In genomic region chr6:136553156-136553555, GRCm38 (mm10) we compare ENCODE assay signal across 10 mouse cellular contexts. TPM values are rescaled to one million over a fixed set of nuclear protein-coding genes. Genes with fewer than 3 reads are reported as not detected.
DNase-seq lines count a peak whose midpoint lies in the region; ATAC-seq and TF ChIP-seq lines count a peak whose summit lies in the region.
"Had no signal": no experiment of that assay in that cellular context is flagged by ENCODE, and none has a peak within 500 bp of the region (broad histone marks: within the 10 kb centered on the region; RNA-seq: fewer than 3 reads in every experiment).

No protein-coding gene starts in this region.

- TF ChIP-seq POLR2A in thymus, adult 2 months (IDR thresholded peaks at IDR 0.05; ENCODE audit: control insufficient read depth, extremely low read depth, insufficient read depth, low read length, poor library complexity), result no peak

- peaks cover 6% of the 10 kb centered on the region for H3K4me1 ChIP-seq in heart, embryonic 10.5 days
- H3K4me1 ChIP-seq in thymus, adult 2 months (replicated peaks; ENCODE audit: control insufficient read depth, insufficient read depth, low read length), result peaks cover 8% of the 10 kb centered on the region
- peaks cover 33% of the 10 kb centered on the region for H3K4me1 ChIP-seq in limb, embryonic 13.5 days
- H3K4me1 ChIP-seq in stomach, embryonic 15.5 days, result no peaks in the 10 kb centered on the region; the same call in 1 of the 2 replicates

- ATAC-seq in limb, embryonic 13.5 days (ENCODE audit: low FRiP score, low read depth), result no peak
- ATAC-seq in stomach, embryonic 15.5 days (ENCODE audit: insufficient read depth, low FRiP score, low read depth), result no peak
- ATAC-seq in cerebellum, adult (ENCODE audit: insufficient number of reproducible peaks, low FRiP score, low TSS enrichment), result no peak

- no peak for DNase-seq in heart, embryonic 10.5 days (ENCODE audit: low spot score)
- DNase-seq in heart, postnatal 14 days, result no peak
- no peak for DNase-seq in thymus, adult 2 months
- DNase-seq in thymus, postnatal 25 days, result no peak
- no peak for DNase-seq in right cerebral cortex, adult 18-20 months
- DNase-seq: gastrocnemius, postnatal 36 days; spleen, adult 18-20 months had no signal

- no peaks in the 10 kb centered on the region for H3K9me3 ChIP-seq in heart, embryonic 10.5 days
- H3K9me3 ChIP-seq in limb, embryonic 13.5 days, result no peaks in the 10 kb centered on the region
- H3K9me3 ChIP-seq in stomach, embryonic 15.5 days, result no peaks in the 10 kb centered on the region

- no peak overlapping the region for H3K4me3 ChIP-seq in heart, embryonic 10.5 days
- no peak overlapping the region for H3K4me3 ChIP-seq in thymus, adult 2 months (ENCODE audit: control insufficient read depth, insufficient read depth, low read length)
- H3K4me3 ChIP-seq in limb, embryonic 13.5 days, result no peak overlapping the region
- H3K4me3 ChIP-seq in stomach, embryonic 15.5 days (replicated peaks), result no peak overlapping the region

- TF ChIP-seq CTCF in thymus, adult 2 months (IDR thresholded peaks at IDR 0.05; ENCODE audit: borderline replicate concordance, control insufficient read depth, extremely low read depth, insufficient read depth, low read length, poor library complexity), result no peak

- H3K36me3 ChIP-seq in heart, embryonic 10.5 days, result peaks cover 13% of the 10 kb centered on the region; the same call in 1 of the 2 replicates
- H3K36me3 ChIP-seq in thymus, adult 2 months (ENCODE audit: control insufficient read depth, insufficient read depth, low read length), result peaks cover 8% of the 10 kb centered on the region
- peaks cover 7% of the 10 kb centered on the region; the same call in 1 of the 2 replicates for H3K36me3 ChIP-seq in limb, embryonic 13.5 days
- H3K36me3 ChIP-seq in stomach, embryonic 15.5 days, result no peaks in the 10 kb centered on the region

- intact Hi-C loops in heart, postnatal 14 days (cut with DNase I), result no loop called here

- peak overlapping the region; percentile 73; the same call in 1 of the 2 replicates for H3K27ac ChIP-seq in heart, embryonic 10.5 days
- H3K27ac ChIP-seq in thymus, adult 2 months (ENCODE audit: control insufficient read depth, insufficient read depth, low read length), result peak overlapping the region; percentile 93
- H3K27ac ChIP-seq in limb, embryonic 13.5 days, result peak overlapping the region; percentile 85
- peak overlapping the region; percentile 59; the same call in 1 of the 2 replicates for H3K27ac ChIP-seq in stomach, embryonic 15.5 days

- H3K9ac ChIP-seq in limb, embryonic 13.5 days, result no peak overlapping the region
- no peak overlapping the region for H3K9ac ChIP-seq in stomach, embryonic 15.5 days

- no peak overlapping the region for H3K4me2 ChIP-seq in limb, embryonic 13.5 days (replicated peaks)
- H3K4me2 ChIP-seq in stomach, embryonic 15.5 days, result no peak overlapping the region

- 73% methylated on average over 5 of the region's 5 CpGs for WGBS in heart, embryonic 10.5 days
- 87% methylated on average over 5 of the region's 5 CpGs for WGBS in thymus, adult 2 months
- WGBS in limb, embryonic 13.5 days, result 81% methylated on average over 5 of the region's 5 CpGs
- WGBS in stomach, embryonic 15.5 days, result 79% methylated on average over 5 of the region's 5 CpGs

- no peaks in the 10 kb centered on the region for H3K27me3 ChIP-seq in heart, embryonic 10.5 days (ENCODE audit: insufficient read depth, poor library complexity, severe bottlenecking)
- H3K27me3 ChIP-seq in thymus, adult 2 months (ENCODE audit: control insufficient read depth, insufficient read depth, low read length), result no peaks in the 10 kb centered on the region
- no peaks in the 10 kb centered on the region for H3K27me3 ChIP-seq in limb, embryonic 13.5 days
- no peaks in the 10 kb centered on the region for H3K27me3 ChIP-seq in stomach, embryonic 15.5 days (replicated peaks)

RNA-seq across cellular contexts. Expression of gene Atf7ip, which starts 47.2 kb away (rescaled TPM):
- 37.7 and 42.4 TPM in 2 replicates for polyA plus RNA-seq in heart, embryonic 10.5 days (2016; fragmentation: Nextera tagmentation; extraction: Ambion mirVana)
- 100 to 1,000 TPM in 1 of 2 experiments, 10 to 100 TPM in 1; 92.6 to 107 TPM for total RNA-seq in heart, postnatal 14 days (2021)
- 65.1 and 79.5 TPM in 2 replicates for polyA plus RNA-seq in thymus, adult 2 months (2012; rRNA removed)
- 40.4 and 42.2 TPM in 2 replicates for polyA plus RNA-seq in limb, embryonic 13.5 days (2015; fragmentation: Nextera tagmentation; extraction: Ambion mirVana)
- polyA plus RNA-seq in stomach, embryonic 15.5 days (2015; fragmentation: Nextera tagmentation; extraction: Ambion mirVana), result 34.6 and 38.1 TPM in 2 replicates
